ENCODE assay signal across 16 mouse cellular contexts in genomic region chr14:56186946-56187345, GRCm38 (mm10). TPM values are rescaled to one million over a fixed set of nuclear protein-coding genes. Genes with fewer than 3 reads are reported as not detected.
DNase-seq lines count a peak whose midpoint lies in the region; TF ChIP-seq lines count a peak whose summit lies in the region.
"Had no signal": no experiment of that assay in that cellular context is flagged by ENCODE, and none has a peak within 500 bp of the region (broad histone marks: within the 10 kb centered on the region; RNA-seq: fewer than 3 reads in every experiment).

No protein-coding gene starts in this region.

- no peak overlapping the region for H3K4me3 ChIP-seq in cerebellum, adult 2 months (replicated peaks; ENCODE audit: insufficient read depth, low read depth, low read length)
- no peak overlapping the region for H3K4me3 ChIP-seq in left cerebral cortex, adult 2 months
- no peak overlapping the region for H3K4me3 ChIP-seq in bone marrow, adult 2 months (replicated peaks; ENCODE audit: control insufficient read depth, low read depth, low read length)
- H3K4me3 ChIP-seq: lung, embryonic 15.5 days had no signal

- H3K27me3 ChIP-seq in cerebellum, adult 2 months (ENCODE audit: control insufficient read depth, insufficient read depth, low read length) = no peaks in the 10 kb centered on the region
- H3K27me3 ChIP-seq: lung, embryonic 15.5 days had no signal

- intact Hi-C loops in left cerebral cortex, adult 2 months (cut with DNase I) = no loop called here

- H3K4me1 ChIP-seq in cerebellum, adult 2 months (ENCODE audit: control insufficient read depth, insufficient read depth, low read length) = no peaks in the 10 kb centered on the region
- no peaks in the 10 kb centered on the region for H3K4me1 ChIP-seq in bone marrow, adult 2 months (ENCODE audit: control insufficient read depth, insufficient read depth, low read length)
- H3K4me1 ChIP-seq: lung, embryonic 15.5 days had no signal

- TF ChIP-seq POLR2A in cerebellum, adult 2 months (IDR thresholded peaks at IDR 0.05; ENCODE audit: borderline replicate concordance, insufficient read depth, low read length) = no peak
- no peak for TF ChIP-seq POLR2A in bone marrow, adult 2 months (IDR thresholded peaks at IDR 0.05; ENCODE audit: borderline replicate concordance, control insufficient read depth, low read depth, low read length)

- WGBS in cerebellum, adult 2 months = 55% methylated on average over 6 of the region's 6 CpGs
- WGBS in bone marrow, adult 2 months = 47% methylated on average over 6 of the region's 6 CpGs

- TF ChIP-seq CTCF in cerebellum, adult 2 months (IDR thresholded peaks at IDR 0.05; ENCODE audit: borderline replicate concordance, insufficient read depth, low read depth, low read length) = 0 out of 2 replicates have a peak, but pooled peaks have one; percentile 5
- peak; percentile 10 for TF ChIP-seq CTCF in left cerebral cortex, adult 2 months (IDR thresholded peaks at IDR 0.05)
- TF ChIP-seq CTCF in bone marrow, adult 2 months (IDR thresholded peaks at IDR 0.05; ENCODE audit: control insufficient read depth, insufficient read depth, low read length) = peak; percentile 33; the same call in 1 of the 2 replicates

- H3K27ac ChIP-seq in cerebellum, adult 2 months (ENCODE audit: insufficient read depth, low read length) = no peak overlapping the region
- H3K27ac ChIP-seq in left cerebral cortex, adult 2 months = no peak overlapping the region
- no peak overlapping the region for H3K27ac ChIP-seq in bone marrow, adult 2 months (ENCODE audit: control insufficient read depth, insufficient read depth, low read depth, low read length, poor library complexity)
- H3K27ac ChIP-seq: lung, embryonic 15.5 days had no signal

- no peak for DNase-seq in cerebellum, adult 2 months
- DNase-seq in cerebellum, adult 18-20 months = no peak
- no peak for DNase-seq in left cerebral cortex, adult 2 months (ENCODE audit: extremely low spot score in 1 of 2, low spot score in 2 of 2)
- DNase-seq in left cerebral cortex, adult 8-10 months (ENCODE audit: low spot score in 2 of 2) = no peak
- peak; percentile 32 for DNase-seq in A20 (ENCODE audit: low read depth, low spot score)
- no peak for DNase-seq in neural tube, embryonic 10.5 days (ENCODE audit: extremely low spot score, low spot score)
- DNase-seq in T-cell, adult 2 months (ENCODE audit: low spot score) = no peak
- DNase-seq: heart, postnatal 14 days; kidney, adult 18-20 months had no signal

RNA-seq across cellular contexts. Expression of gene Gzmn, which starts 12.5 kb away (rescaled TPM):
- polyA plus RNA-seq in cerebellum, adult 2 months (2012; rRNA removed) = not detected in 2 replicates
- not detected for total RNA-seq in left cerebral cortex, adult 2 months (2021)
- total RNA-seq in left cerebral cortex, adult 8-10 months (2022) = not detected
- not detected in 2 replicates for polyA plus RNA-seq in bone marrow, adult 2 months (2011; ENCODE audit: insufficient read depth, insufficient read length, low replicate concordance, missing spikeins)
- total RNA-seq: gastrocnemius, adult 18-20 months; heart, postnatal 14 days; layer of hippocampus, postnatal 14 days had no signal
- polyA plus RNA-seq: lung, embryonic 15.5 days; midbrain, embryonic 16.5 days; small intestine, adult 2 months; thymus, postnatal 0 days had no signal

RNA-seq across cellular contexts. Expression of gene Gzmf, which starts 24.3 kb away (rescaled TPM):
- not detected in 2 replicates for polyA plus RNA-seq in cerebellum, adult 2 months (2012; rRNA removed)
- total RNA-seq in left cerebral cortex, adult 2 months (2021) = not detected
- not detected for total RNA-seq in left cerebral cortex, adult 8-10 months (2022)
- not detected in 2 replicates for polyA plus RNA-seq in bone marrow, adult 2 months (2011; ENCODE audit: insufficient read depth, insufficient read length, low replicate concordance, missing spikeins)
- total RNA-seq: gastrocnemius, adult 18-20 months; heart, postnatal 14 days; layer of hippocampus, postnatal 14 days had no signal
- polyA plus RNA-seq: lung, embryonic 15.5 days; midbrain, embryonic 16.5 days; small intestine, adult 2 months had no signal

RNA-seq across cellular contexts. Expression of gene Gzmg, which starts 27.6 kb away (rescaled TPM):
- not detected in 2 replicates for polyA plus RNA-seq in cerebellum, adult 2 months (2012; rRNA removed)
- not detected for total RNA-seq in left cerebral cortex, adult 2 months (2021)
- not detected for total RNA-seq in left cerebral cortex, adult 8-10 months (2022)
- not detected in 2 replicates for polyA plus RNA-seq in bone marrow, adult 2 months (2011; ENCODE audit: insufficient read depth, insufficient read length, low replicate concordance, missing spikeins)
- total RNA-seq: gastrocnemius, adult 18-20 months; heart, postnatal 14 days; layer of hippocampus, postnatal 14 days had no signal
- polyA plus RNA-seq: lung, embryonic 15.5 days; midbrain, embryonic 16.5 days; small intestine, adult 2 months; thymus, postnatal 0 days had no signal

RNA-seq across cellular contexts. Expression of gene Gzmc, which starts 47.5 kb away (rescaled TPM):
- polyA plus RNA-seq in cerebellum, adult 2 months (2012; rRNA removed) = not detected in 2 replicates
- not detected for total RNA-seq in left cerebral cortex, adult 2 months (2021)
- total RNA-seq in left cerebral cortex, adult 8-10 months (2022) = not detected
- polyA plus RNA-seq in bone marrow, adult 2 months (2011; ENCODE audit: insufficient read depth, insufficient read length, low replicate concordance, missing spikeins) = not detected in 2 replicates
- total RNA-seq: gastrocnemius, adult 18-20 months; heart, postnatal 14 days; layer of hippocampus, postnatal 14 days had no signal
- polyA plus RNA-seq: lung, embryonic 15.5 days; midbrain, embryonic 16.5 days; small intestine, adult 2 months had no signal

RNA-seq across cellular contexts. Expression of gene Gzmd, which starts 54.5 kb away (rescaled TPM):
- not detected in 2 replicates for polyA plus RNA-seq in cerebellum, adult 2 months (2012; rRNA removed)
- not detected for total RNA-seq in left cerebral cortex, adult 2 months (2021)
- total RNA-seq in left cerebral cortex, adult 8-10 months (2022) = not detected
- polyA plus RNA-seq in bone marrow, adult 2 months (2011; ENCODE audit: insufficient read depth, insufficient read length, low replicate concordance, missing spikeins) = not detected in 2 replicates
- total RNA-seq: gastrocnemius, adult 18-20 months; heart, postnatal 14 days; layer of hippocampus, postnatal 14 days had no signal
- polyA plus RNA-seq: lung, embryonic 15.5 days; midbrain, embryonic 16.5 days; small intestine, adult 2 months; thymus, postnatal 0 days had no signal
